Mouse (Mus musculus) myocyte (in vitro differentiated cells): ENCODE measurements around the gene Lyst.

ENCODE experiments used
- E2F4 ChIP-seq: IDR thresholded peaks from one replicate; pipeline ENCODE4 v1.6.1; 2011; ENCODE audit warnings: mild to moderate bottlenecking, control low read depth, moderate library complexity; ENCODE audit not compliant: insufficient read depth
- MYOD1 ChIP-seq, 3 experiments: IDR thresholded peaks; one replicate each; pipeline ENCODE4 v1.6.1; 2011; ENCODE audit warnings: control low read depth in 2 of 3, low read depth in 2 of 3, mild to moderate bottlenecking in 2 of 3, moderate library complexity in 1 of 3; ENCODE audit not compliant: insufficient read length in 2 of 3, control insufficient read depth in 1 of 3
- POLR2A ChIP-seq: IDR thresholded peaks from one replicate; pipeline ENCODE4 v1.6.1; 2011; ENCODE audit warnings: low read depth, mild to moderate bottlenecking, control low read depth, moderate library complexity; ENCODE audit not compliant: insufficient read length
- POLR2AphosphoS2 ChIP-seq: IDR thresholded peaks from one replicate; pipeline ENCODE4 v1.6.1; 2011; ENCODE audit warnings: low read depth, control low read depth; ENCODE audit not compliant: insufficient read length
- SRF ChIP-seq: IDR thresholded peaks from one replicate; pipeline ENCODE4 v1.6.1; 2011; ENCODE audit warnings: low read depth; ENCODE audit not compliant: control insufficient read depth, insufficient read length
- TCF12 ChIP-seq: IDR thresholded peaks from one replicate; pipeline ENCODE4 v1.6.1; 2011; ENCODE audit warnings: mild to moderate bottlenecking, control low read depth; ENCODE audit not compliant: poor library complexity, insufficient read depth, severe bottlenecking
- USF1 ChIP-seq: IDR thresholded peaks from one replicate; pipeline ENCODE4 v1.6.1; 2011; ENCODE audit warnings: low read depth, mild to moderate bottlenecking, control low read depth, moderate library complexity

DNA sequence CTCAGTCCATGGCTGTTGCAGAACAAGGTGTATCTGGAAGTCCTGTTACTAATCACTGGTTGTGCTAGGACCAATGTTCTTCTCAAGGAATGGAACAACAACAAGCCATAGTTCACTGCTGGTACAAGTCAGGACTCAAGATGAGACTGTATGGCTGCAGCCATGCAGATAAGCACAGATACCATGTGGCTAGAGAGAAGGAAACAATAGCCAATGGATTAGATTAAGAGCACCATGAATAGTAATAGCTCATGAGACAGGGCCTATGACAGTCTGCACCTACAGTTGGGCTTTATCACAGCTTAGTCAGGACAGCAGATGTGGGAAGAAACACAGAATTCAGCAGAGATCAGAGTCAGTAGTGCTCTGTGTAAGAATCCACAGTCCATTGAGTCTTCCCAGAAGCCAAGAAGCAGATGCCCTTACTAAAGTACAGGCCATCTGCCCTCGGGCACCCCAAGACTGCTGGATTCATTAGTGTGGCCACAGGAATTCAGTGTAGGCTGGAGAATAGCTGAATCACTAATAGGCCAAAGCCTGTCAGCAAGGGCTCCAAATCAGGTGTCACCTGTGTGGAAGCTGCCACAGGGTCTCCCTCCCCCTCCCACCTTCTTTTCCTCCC lies 188.8 kb downstream of the Lyst start:
- TF ChIP-seq POLR2A (no peak), MYOD1 (IDR thresholded peaks at IDR 0.05; ENCODE audit: control insufficient read depth in 1 of 3, insufficient read length in 2 of 3, low read depth in 2 of 3) (no peak), TCF12 (no peak), E2F4 (no peak), SRF (no peak), POLR2AphosphoS2 (no peak), USF1 (no peak)
